Mouse (Mus musculus): ENCODE results near the gene Gfm1. TPM values are rescaled to one million over a fixed set of nuclear protein-coding genes. Genes with fewer than 3 reads are reported as not detected.
A peak's percentile ranks its signal among the peaks of the same experiment; 100 is the strongest.

The Gfm1 gene
- 27.0 and 32.1 TPM in 2 replicates for total RNA-seq (2017)

DNA sequence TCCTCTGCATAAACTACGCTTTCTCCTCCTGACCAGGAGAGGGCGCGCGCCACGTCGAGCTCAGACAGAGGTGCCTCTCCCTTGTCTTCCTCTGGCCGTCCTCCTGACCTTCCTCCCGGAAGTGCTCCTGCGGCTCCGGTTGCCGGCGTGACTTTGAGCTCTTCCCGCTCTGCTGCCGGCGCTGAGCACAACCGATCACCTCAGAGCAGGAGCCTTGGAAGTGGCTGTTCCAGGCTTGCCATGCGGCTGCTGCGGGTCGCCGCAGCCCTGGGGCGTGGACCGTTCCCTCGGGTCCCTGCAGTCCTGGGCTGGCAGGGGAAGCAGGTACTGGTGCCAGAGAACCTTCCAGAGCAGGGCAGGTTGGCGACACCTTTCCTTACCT, at the start of gene Gfm1:
Gene Gfm1, plus strand, starts transcription at position 98 of the 382 bp plus-strand sequence.
- ATAC-seq (ENCODE audit: extremely low read depth, insufficient number of reproducible peaks, low FRiP score, poor library complexity, severe bottlenecking): peak; percentile 96

DNA sequence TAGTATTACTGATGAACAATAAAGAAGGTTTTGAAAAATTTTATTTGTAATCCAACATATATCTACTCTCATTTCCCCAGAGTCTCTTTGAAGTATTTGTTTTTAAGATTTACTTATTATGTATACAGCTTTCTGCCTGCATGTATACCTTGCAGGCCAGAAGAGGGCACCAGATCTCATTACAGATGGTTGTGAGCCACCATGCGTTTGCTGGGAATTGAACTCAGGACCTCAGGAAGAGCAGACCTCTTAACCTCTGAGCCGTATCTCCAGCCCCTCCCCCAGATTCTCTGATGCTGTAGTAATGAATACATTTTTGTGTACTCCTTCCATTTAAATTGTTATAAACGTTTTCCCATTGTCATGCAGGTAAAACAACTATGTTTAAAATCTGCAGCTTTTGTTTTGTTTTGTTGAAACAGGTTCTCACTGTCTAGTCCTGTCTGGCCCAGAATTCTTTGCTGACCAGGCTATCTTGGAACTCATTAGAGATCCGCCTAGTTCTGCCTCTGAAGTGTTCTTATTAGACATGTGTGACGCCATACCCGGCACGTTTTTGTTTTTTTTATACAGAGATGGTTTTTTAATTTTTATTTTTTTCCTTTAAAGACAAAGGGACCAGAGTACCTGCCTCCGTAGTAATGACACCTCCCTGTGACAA, 428 bp upstream of the Gfm1 start:
- ATAC-seq (ENCODE audit: extremely low read depth, insufficient number of reproducible peaks, low FRiP score, poor library complexity, severe bottlenecking): no peak

DNA sequence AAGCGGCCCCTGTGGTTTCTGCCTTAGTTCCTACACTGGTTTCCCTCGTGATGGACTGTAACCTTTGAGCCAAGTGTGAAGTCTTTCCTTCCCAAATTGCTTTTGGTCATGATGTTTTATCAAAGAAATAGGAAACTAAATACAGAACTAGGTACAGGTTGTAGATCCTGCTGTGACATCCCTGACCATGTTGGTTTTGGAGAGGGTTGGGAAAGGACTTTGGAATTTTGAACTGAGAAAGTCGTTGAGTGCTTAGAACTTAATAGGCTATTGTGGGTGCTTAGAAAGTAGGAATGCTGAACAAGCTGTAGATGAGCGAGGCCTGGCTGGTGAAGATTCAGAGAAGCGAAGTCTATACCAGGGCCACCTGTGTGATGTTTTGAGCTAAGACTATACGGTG, 4.1 kb downstream of the Gfm1 start:
- ATAC-seq (ENCODE audit: extremely low read depth, insufficient number of reproducible peaks, low FRiP score, poor library complexity, severe bottlenecking): no peak

DNA sequence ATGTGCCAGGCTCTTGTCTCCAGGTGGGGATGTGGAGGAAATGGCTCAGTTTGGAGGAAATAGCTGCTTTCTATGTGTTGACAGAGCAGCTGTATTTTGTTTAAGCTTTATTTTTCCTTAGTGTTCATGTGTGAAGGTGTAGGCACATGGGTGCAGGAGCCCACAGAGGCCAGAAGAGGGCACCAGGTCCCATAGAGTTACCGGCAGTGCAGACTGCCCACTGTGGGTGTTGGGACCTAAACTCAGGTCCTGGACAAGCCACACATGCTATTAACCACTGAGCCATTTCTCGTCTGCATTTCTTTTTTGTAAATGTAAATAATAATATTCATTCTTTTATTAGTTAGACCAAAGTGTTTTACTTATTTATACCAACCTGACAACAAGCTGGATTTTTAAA, 17.2 kb downstream of the Gfm1 start:
- ATAC-seq (ENCODE audit: extremely low read depth, insufficient number of reproducible peaks, low FRiP score, poor library complexity, severe bottlenecking): no peak

DNA sequence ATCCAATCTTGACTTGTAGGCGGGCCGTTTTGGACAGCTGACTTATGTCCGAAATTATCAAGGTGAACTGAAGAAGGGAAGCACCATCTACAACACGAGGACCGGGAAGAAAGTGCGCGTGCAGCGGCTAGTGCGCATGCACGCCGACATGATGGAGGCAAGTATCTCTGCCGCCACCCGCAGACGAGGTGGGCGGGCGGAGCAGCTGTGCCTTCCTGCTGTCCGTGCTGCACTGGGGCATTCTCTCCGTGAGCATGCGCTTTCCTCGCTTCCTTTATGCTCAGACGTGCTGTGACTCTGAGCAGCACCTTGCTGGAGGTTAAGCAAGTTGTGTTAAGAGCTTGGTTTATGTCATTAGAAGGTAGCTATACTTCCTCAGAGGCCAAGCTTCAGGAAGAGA, 19.8 kb downstream of the Gfm1 start:
- ATAC-seq (ENCODE audit: extremely low read depth, insufficient number of reproducible peaks, low FRiP score, poor library complexity, severe bottlenecking): no peak

DNA sequence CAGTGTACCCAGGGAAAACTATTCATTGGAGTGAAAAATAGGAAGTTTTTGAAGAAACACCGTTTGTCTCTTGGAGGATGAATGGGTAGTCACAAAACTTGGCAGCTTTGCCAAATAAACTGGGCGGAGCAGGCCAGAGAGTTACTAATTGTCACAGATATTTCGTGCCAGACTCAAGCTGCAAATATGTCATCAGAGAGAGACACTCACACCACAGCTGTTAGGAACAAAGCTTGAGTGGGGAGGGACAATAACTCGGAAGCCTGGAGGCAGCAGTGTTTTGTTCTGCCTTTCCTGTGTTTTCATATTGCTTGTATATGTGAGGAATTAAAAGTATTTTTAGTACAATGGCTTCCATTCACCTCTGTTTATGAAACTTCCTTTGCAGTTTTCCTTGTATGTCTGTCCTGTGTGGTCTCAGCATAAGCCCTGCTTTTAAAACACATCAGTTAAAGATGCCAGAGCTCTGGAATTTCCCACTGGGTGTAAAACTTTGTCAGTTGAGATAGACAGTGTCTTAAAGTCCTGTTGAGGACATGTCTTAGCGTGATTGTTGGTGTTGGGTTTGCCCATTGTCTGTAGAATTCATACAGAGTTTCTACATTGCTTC, 20.8 kb downstream of the Gfm1 start:
- ATAC-seq (ENCODE audit: extremely low read depth, insufficient number of reproducible peaks, low FRiP score, poor library complexity, severe bottlenecking): no peak

DNA sequence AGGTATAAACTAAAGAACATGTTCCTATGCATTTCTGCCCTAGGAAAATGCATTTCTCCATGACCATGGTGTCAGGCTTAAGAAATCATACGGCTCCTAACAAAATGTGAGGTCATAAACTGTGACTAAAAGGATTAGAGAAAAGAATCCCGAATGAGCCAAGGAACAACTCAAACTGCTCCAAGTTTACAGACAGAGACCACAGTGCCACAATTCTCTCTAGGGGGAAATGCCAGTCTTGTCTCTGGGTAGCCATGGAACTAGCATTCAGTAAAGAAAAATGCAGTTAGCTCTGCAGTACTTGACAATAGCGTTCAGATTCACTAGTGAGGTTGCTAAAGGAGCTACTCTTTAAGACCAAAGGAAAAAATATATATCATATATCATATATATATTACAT, 30.0 kb downstream of the Gfm1 start:
- no peak for ATAC-seq (ENCODE audit: extremely low read depth, insufficient number of reproducible peaks, low FRiP score, poor library complexity, severe bottlenecking)

DNA sequence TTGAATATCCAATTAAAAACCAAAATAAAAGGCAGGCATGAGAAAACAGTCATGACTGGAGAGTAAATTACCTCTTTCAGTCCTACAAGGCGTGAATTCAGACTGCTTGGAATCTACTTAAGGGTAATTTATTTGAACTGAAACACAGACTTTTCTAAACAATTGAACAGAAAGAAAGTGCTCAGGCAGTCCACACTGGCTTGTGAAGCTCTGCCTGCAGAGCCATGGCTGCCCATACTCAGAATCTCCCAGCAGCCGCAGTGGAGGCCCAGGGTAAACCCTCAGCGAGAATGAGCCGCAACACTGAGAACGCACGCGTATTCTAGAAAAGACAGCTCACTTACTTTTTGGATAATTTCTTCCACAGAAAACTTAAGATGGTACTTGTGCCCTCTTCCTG, 32.1 kb downstream of the Gfm1 start:
- no peak for ATAC-seq (ENCODE audit: extremely low read depth, insufficient number of reproducible peaks, low FRiP score, poor library complexity, severe bottlenecking)

DNA sequence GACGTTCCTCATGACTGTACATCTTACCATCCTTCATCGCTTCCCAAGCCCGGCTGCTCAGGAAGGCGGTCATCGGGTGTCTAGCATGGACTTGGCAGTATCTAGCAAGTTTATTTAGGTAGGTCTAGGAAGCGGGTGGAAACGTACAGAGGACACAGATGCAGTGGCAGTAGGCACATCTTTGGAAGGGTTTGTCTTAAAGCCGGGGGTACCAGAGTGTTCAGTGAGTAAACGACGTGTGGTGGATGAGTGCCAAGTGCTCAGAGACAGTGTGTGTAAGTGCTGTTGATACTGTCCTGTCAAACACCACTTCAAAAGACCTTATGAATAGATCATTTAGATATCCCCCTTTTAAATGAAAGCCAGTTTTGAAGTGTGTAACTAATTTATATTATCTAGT, 32.7 kb downstream of the Gfm1 start:
- ATAC-seq (ENCODE audit: extremely low read depth, insufficient number of reproducible peaks, low FRiP score, poor library complexity, severe bottlenecking): no peak

DNA sequence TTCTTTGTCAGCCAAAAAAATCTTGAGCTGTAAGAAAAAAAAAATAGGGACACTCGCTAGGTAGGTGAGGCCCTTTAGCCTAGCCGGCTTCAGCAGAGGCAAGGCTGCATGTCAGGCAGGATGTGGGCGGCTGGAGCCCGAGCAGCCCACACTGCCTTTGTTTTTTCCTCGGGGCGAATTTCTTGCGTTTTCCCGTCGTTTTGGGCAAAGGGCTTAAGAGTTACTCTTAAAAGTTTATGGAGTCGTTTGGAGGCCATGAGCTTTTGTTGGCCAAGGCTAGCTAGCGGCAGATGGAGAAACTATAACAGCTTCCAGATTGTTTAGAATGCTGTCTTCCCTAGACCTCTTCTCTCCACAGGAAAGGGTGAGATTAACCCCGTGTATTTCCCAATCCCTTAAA, 33.1 kb downstream of the Gfm1 start:
- no peak for ATAC-seq (ENCODE audit: extremely low read depth, insufficient number of reproducible peaks, low FRiP score, poor library complexity, severe bottlenecking)

DNA sequence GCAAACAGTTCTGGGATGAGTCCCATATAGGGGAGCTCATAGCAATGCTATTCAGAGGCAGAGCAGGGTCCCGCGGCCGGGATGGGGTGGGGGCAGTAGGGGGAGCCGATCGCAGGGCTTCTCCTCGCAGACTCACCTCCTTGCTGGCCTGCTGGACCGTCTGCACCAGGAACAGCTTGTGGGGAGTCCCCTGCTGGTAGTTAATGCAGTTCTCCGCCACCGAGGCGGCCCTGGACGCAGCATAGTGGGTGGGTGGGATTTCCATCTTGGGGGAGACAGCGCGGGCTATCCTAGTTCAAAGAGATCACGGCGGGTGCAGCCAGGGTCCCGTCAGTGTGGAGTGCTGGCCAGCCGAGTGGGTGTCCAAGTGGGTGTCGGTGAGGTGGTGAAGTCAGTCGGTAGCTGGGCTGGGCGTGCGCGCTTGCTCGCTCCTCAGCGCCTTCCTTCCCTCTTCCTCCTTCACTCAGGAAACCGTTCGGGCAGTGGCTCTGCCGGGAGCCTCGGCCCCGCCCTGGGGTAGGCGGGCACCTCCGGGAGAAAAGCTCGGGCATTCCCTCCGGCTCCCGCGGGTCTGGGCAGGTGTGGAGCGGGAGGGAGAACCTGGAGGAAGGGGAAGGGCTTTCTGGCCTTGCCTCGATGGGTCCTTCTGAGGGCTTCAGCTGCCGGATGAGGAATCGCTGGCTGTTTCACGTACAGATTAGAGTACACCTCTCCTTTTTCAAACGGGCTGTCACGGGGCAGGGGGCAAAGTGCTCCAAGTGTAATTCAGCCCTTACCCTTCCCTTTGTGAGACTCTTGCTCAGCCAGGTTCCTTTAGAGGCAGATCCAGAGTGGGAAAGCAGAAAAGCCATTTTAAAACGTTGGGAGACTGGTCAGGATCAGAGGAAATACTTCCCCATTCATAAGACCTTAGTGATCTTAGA, 33.8 kb downstream of the Gfm1 start, which contains the start of gene Lxn:
Gene Lxn, minus strand, starts transcription at position 477 of the 923 bp plus-strand sequence.
- ATAC-seq (ENCODE audit: extremely low read depth, insufficient number of reproducible peaks, low FRiP score, poor library complexity, severe bottlenecking): peak; percentile 63

DNA sequence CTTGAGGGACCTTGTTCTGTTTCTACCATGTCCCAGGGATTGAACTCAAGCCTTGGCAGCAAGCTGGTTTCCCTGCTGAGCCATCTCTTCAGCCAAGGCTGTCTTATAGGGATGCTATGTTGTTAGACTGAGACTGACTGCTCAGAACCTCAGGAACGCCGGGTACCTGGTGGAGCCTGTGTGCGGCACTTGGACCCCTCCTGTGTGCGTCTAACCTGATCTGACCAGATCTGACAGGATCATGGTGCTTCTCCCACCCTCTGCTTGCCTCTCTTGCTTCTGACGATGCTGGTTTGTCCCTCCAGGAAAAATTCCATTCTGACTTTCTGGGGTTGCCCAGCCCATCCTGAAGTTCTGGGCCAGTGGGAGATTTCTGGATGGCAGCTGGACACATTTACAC, 36.7 kb downstream of the Gfm1 start:
- no peak for ATAC-seq (ENCODE audit: extremely low read depth, insufficient number of reproducible peaks, low FRiP score, poor library complexity, severe bottlenecking)

DNA sequence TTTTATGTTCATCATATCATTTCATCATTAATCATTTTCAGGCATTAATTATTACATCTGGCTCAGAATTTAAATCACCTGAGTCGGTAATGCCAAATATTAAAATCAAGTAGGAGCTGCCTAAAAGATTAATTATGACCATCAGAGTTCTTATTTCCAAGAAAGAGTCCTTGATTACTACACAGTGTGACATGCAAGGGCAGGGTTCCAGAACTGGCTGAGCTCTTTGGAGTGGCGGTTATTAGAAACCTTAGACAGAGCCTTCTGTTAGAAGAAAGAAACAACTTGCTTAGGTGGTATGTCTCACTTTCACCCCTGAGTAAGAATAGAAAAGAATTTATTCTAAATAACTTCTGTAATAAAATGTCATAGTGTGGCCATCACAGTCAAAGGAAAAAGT, 37.4 kb downstream of the Gfm1 start:
- no peak for ATAC-seq (ENCODE audit: extremely low read depth, insufficient number of reproducible peaks, low FRiP score, poor library complexity, severe bottlenecking)

DNA sequence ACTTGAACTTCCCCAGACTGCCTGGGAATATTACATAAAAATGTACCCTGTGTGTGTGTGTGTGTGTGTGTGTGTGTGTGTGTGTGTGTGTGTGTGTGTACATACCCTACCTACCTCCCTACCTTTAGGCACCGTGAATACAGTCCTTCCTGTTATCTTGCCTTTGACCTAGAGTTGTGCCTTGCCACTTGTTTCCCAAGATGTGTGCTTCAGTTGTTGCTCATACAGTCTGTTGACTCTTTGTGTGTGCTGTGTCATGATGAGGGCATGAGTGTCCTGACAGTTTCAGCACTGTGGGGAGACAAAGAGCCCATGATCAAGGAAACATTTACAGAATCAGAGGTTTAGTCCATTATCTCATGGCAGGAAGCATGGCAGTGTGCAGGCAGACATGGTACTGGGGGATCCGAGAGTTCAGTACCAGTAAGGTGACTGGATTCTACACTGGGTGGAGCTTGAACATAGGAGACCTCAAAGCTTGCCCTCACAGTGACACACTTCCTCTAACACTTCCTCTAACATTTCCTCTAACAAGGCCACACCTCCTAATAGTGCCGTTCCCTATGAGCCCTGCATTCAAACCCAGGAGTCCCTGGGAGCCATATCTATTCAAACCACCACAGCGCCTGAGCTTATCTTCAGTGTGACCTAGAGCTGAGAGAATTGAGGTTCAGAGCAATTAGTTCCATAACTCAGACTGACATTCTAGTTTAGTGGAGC, 41.7 kb downstream of the Gfm1 start:
- no peak for ATAC-seq (ENCODE audit: extremely low read depth, insufficient number of reproducible peaks, low FRiP score, poor library complexity, severe bottlenecking)

DNA sequence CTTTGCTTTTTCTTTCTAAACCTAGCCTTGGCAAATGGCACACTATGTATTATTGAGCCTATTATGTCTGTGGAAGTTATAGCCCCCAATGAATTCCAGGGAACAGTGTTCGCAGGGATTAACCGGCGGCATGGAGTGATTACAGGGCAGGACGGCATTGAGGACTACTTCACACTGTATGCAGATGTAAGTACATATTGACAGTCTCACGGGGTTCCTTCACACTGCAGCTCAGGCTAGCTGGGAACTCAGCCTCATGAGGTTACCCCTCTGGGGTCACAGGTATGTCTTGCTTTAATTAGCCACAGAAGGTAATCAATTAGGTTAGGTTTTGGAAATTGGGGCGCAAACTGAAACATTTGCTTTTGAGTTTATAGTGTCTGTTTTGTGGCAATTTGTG, 43.5 kb downstream of the Gfm1 start:
- no peak for ATAC-seq (ENCODE audit: extremely low read depth, insufficient number of reproducible peaks, low FRiP score, poor library complexity, severe bottlenecking)

DNA sequence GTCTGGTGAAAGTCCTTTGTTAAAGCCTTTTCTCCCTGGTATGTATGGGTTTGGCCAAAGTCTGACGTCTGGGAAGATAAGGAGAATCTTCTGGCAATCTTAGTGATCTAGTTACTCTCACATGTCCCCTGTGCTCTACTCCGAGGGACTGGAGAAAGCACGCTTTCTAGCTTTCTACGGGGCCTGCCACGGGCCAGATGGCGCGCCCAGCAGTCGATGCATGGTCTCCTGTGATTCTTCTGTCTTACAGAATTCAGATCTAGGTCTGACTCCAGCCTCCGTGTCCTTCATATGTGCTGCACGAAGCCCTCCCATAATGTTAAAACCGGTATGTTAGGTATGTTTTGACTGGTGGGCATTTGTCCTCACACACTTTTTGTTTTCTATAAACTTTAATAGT, 49.9 kb downstream of the Gfm1 start:
- ATAC-seq (ENCODE audit: extremely low read depth, insufficient number of reproducible peaks, low FRiP score, poor library complexity, severe bottlenecking): no peak

DNA sequence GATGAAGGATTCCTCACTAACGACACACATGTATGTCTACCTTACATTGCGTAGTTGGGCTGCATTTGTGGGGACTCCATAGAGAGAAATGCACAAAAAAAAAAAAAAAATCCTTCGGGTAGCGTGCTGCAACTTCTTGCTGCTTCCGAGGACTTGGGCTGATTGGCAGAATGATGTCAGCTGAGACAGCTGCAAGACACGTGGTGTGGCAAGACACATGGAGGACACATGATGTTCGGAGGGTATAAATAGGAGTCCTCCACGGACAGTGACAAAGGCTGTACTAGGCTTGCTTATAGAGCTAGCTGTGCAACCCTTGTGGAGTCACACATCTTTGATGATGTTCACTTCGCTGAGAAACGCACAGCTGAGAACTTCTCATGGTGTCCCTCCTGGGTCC, 52.5 kb downstream of the Gfm1 start:
- ATAC-seq (ENCODE audit: extremely low read depth, insufficient number of reproducible peaks, low FRiP score, poor library complexity, severe bottlenecking): no peak

DNA sequence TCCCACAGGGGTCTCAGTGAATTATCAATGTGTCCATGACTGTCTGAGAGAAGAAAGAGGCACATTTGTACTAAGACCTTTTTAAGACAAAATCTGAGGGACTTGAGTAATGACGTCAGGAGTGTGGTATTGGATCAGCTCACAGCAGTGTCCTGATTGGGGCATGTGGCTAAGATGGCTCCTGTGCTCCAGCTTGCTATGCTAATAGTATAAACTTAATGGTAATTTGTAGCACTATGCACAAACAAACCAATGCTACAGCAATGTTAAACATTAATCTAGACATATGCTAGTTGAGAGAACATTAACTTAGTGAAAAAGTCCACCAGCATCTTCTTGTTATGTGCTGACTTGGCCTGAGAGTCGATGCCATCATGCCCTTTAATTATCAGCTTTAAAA, 55.3 kb downstream of the Gfm1 start:
- no peak for ATAC-seq (ENCODE audit: extremely low read depth, insufficient number of reproducible peaks, low FRiP score, poor library complexity, severe bottlenecking)

DNA sequence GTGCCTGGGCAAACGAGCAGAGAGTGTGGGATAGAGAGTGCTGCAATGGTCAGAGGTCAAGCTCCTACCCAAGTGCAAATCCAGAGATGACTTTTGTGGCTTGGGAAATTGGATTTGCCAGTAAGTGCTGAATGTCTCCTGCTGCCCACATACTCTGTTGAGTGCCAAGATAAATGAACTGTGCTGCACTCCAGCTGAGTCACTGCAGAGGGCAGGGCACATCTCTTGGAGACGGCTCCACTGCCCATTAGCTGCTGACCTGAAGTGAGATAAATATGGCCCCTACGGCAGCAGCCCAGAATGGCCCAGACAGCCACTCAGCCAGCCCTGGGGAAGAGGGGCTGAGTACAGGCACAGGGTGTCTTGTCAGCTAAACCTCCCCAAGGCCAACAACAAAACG, 60.3 kb downstream of the Gfm1 start:
- ATAC-seq (ENCODE audit: extremely low read depth, insufficient number of reproducible peaks, low FRiP score, poor library complexity, severe bottlenecking): no peak

Measured in neutrophil, adult 5-6 weeks (primary cell).